Mouse (Mus musculus) bone marrow macrophage, adult 2 months (primary cell): ENCODE data around the gene Unc13a.

Experiments
- CTCF ChIP-seq: IDR thresholded peaks from 2 replicates; pipeline ENCODE4 v1.5.1; 2012; ENCODE audit warnings: low read depth, mild to moderate bottlenecking, low read length, moderate library complexity
- POLR2A ChIP-seq: IDR thresholded peaks from 2 replicates; pipeline ENCODE4 v1.6.1; 2012; ENCODE audit warnings: mild to moderate bottlenecking, low read depth, low read length, borderline replicate concordance

DNA sequence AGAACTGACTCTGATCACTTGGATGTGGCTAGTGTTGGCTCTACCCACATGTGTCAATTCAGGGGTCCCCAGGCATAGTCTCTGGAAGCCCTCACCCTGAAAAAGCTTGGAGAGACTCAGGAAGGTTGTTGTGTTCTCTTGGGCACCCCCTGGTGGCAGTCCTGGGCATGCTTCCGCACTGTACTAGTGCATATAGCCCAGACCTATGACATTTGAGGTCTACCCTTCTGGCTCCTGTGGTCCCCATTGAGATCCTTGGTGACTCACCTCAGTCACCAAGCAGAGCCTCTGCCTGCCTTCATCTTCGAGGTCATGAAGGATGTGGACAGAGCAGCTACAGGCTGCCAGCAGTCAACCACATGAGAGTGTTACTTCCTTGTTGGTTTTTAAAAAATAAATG lies 84.7 kb downstream of the Unc13a start:
- TF ChIP-seq POLR2A (no peak), CTCF (peak; percentile 61)
